Mouse (Mus musculus) kidney, adult 2 months (tissue): ENCODE measurements at regions not wholly inside any gene's neighbourhood (a gene's known extent, or its start where the extent isn't known, plus 50 kb on each side); places are given as distances from the start of the nearest gene placed in this dataset.

Source experiments
- CTCF ChIP-seq: fragments of 200-500 bp; conservative IDR thresholded peaks from 2 replicates; pipeline ENCODE4 v1.5.1; 2011; ENCODE audit warnings: low read depth, mild to moderate bottlenecking, control low read depth, low read length, moderate library complexity, mixed read lengths; ENCODE audit not compliant: insufficient read depth, insufficient read length
- POLR2A ChIP-seq: fragments of 200-500 bp; IDR thresholded peaks from one replicate; pipeline ENCODE4 v1.6.1; 2011; ENCODE audit warnings: low read depth, low read length, control low read depth

DNA sequence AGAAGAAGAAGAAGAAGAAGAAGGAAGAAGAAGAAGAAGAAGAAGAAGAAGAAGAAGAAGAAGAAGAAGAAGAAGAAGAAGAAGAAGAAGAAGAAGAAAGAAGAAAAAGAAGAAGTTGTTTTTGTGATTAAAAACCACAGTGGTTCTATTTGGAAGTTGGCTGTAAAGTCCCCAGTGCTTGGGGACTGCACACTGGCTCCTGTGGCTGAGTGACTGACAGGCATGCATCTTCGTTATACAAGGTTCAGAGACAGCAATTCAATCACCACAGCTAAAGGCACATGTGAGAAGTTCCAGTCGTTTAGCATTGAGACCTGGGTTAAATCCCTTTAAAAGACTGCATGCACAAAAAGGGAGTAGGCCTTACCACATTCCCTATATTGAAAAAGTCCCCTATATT is 93.1 kb upstream of the Arhgap28 start:
- TF ChIP-seq CTCF (no peak), POLR2A (no peak)
